Mouse (Mus musculus): ENCODE data around the gene Atp2b4.

GRCm38 (mm10) chr1:133800948-133801393, at the start of gene Atp2b4:
- TF ChIP-seq GATA1 (IDR thresholded peaks at IDR 0.05; ENCODE audit: low read length) (no peak), TAL1 (IDR thresholded peaks at IDR 0.05; ENCODE audit: low read length) (no peak)

Data from erythroblast, embryonic 14.5 days (primary cell).